Mouse (Mus musculus): ENCODE data around the gene Cmklr1. TPM values are rescaled to one million over a fixed set of nuclear protein-coding genes. Genes with fewer than 3 reads are reported as not detected.

The Cmklr1 gene
- polyA plus RNA-seq, 1 experiment from 2014 or later, result 4.2 TPM

GRCm38 (mm10) chr5:113633037-113633714, 17.1 kb downstream of the Cmklr1 start:
- Histone ChIP-seq H3K36me3 (ENCODE audit: control insufficient read depth, insufficient read depth, low read length) (no peaks in the 10 kb centered on the region), H3K27ac (ENCODE audit: low read length) (no peak overlapping the region), H3K27me3 (ENCODE audit: control insufficient read depth, insufficient read depth, low read length) (no peaks in the 10 kb centered on the region), H3K9ac (ENCODE audit: low read length) (no peak overlapping the region), H3K9me3 (replicated peaks; ENCODE audit: control insufficient read depth, low read length) (no peaks in the 10 kb centered on the region), H3K4me1 (ENCODE audit: control insufficient read depth, insufficient read depth, low read length) (peaks cover 11% of the 10 kb centered on the region), H3K4me2 (ENCODE audit: low read depth, low read length) (no peak overlapping the region), H3K4me3 (replicated peaks; ENCODE audit: low read length) (no peak overlapping the region)
- ATAC-seq (ENCODE audit: insufficient read depth, low FRiP score), result no peak
- 23% methylated on average over 9 of the region's 9 CpGs for WGBS

GRCm38 (mm10) chr5:113630116-113630515, 20.1 kb downstream of the Cmklr1 start:
- no peaks in the 10 kb centered on the region for H3K36me3 ChIP-seq (ENCODE audit: control insufficient read depth, insufficient read depth, low read length)
- H3K27me3 ChIP-seq (ENCODE audit: control insufficient read depth, insufficient read depth, low read length), result no peaks in the 10 kb centered on the region
- no peaks in the 10 kb centered on the region for H3K9me3 ChIP-seq (replicated peaks; ENCODE audit: control insufficient read depth, low read length)
- no peak overlapping the region for H3K27ac ChIP-seq (ENCODE audit: low read length)
- H3K4me2 ChIP-seq (ENCODE audit: low read depth, low read length), result no peak overlapping the region
- peaks cover 20% of the 10 kb centered on the region for H3K4me1 ChIP-seq (ENCODE audit: control insufficient read depth, insufficient read depth, low read length)
- no peak overlapping the region for H3K4me3 ChIP-seq (replicated peaks; ENCODE audit: low read length)
- WGBS, result 58% methylated on average over 10 of the region's 10 CpGs
- no peak for ATAC-seq (ENCODE audit: insufficient read depth, low FRiP score)
- H3K9ac ChIP-seq (ENCODE audit: low read length), result no peak overlapping the region

- H3K4me2 ChIP-seq (ENCODE audit: low read depth, low read length), result no peak overlapping the region
- H3K4me3 ChIP-seq (replicated peaks; ENCODE audit: low read length), result no peak overlapping the region
- no peaks in the 10 kb centered on the region for H3K36me3 ChIP-seq (ENCODE audit: control insufficient read depth, insufficient read depth, low read length)
- H3K27me3 ChIP-seq (ENCODE audit: control insufficient read depth, insufficient read depth, low read length), result no peaks in the 10 kb centered on the region
- ATAC-seq (ENCODE audit: insufficient read depth, low FRiP score), result no peak
- no peak overlapping the region for H3K27ac ChIP-seq (ENCODE audit: low read length)
- 75% methylated on average over 3 of the region's 3 CpGs for WGBS
- no peaks in the 10 kb centered on the region for H3K9me3 ChIP-seq (replicated peaks; ENCODE audit: control insufficient read depth, low read length)
- no peak overlapping the region for H3K9ac ChIP-seq (ENCODE audit: low read length)
- peaks cover 20% of the 10 kb centered on the region for H3K4me1 ChIP-seq (ENCODE audit: control insufficient read depth, insufficient read depth, low read length)
These were observed 21.0 kb downstream of the Cmklr1 start for GRCm38 (mm10) chr5:113629248-113629647.

GRCm38 (mm10) chr5:113627820-113628437, 22.3 kb downstream of the Cmklr1 start:
- peaks cover 18% of the 10 kb centered on the region for H3K4me1 ChIP-seq (ENCODE audit: control insufficient read depth, insufficient read depth, low read length)
- no peak overlapping the region for H3K4me2 ChIP-seq (ENCODE audit: low read depth, low read length)
- H3K9ac ChIP-seq (ENCODE audit: low read length), result 0 out of 2 replicates have a peak overlapping the region, but pooled peaks have one; percentile 34
- H3K27ac ChIP-seq (ENCODE audit: low read length), result peak overlapping the region; percentile 17; the same call in 1 of the 2 replicates
- 25% methylated on average over 11 of the region's 11 CpGs for WGBS
- no peaks in the 10 kb centered on the region for H3K36me3 ChIP-seq (ENCODE audit: control insufficient read depth, insufficient read depth, low read length)
- ATAC-seq (ENCODE audit: insufficient read depth, low FRiP score), result peak; percentile 74
- no peak overlapping the region for H3K4me3 ChIP-seq (replicated peaks; ENCODE audit: low read length)
- no peaks in the 10 kb centered on the region for H3K9me3 ChIP-seq (replicated peaks; ENCODE audit: control insufficient read depth, low read length)
- no peaks in the 10 kb centered on the region for H3K27me3 ChIP-seq (ENCODE audit: control insufficient read depth, insufficient read depth, low read length)

GRCm38 (mm10) chr5:113626991-113627390, 23.2 kb downstream of the Cmklr1 start:
- 76% methylated on average over 5 of the region's 5 CpGs for WGBS
- H3K27ac ChIP-seq (ENCODE audit: low read length), result no peak overlapping the region
- no peaks in the 10 kb centered on the region for H3K36me3 ChIP-seq (ENCODE audit: control insufficient read depth, insufficient read depth, low read length)
- H3K4me3 ChIP-seq (replicated peaks; ENCODE audit: low read length), result no peak overlapping the region
- peaks cover 15% of the 10 kb centered on the region for H3K4me1 ChIP-seq (ENCODE audit: control insufficient read depth, insufficient read depth, low read length)
- H3K27me3 ChIP-seq (ENCODE audit: control insufficient read depth, insufficient read depth, low read length), result no peaks in the 10 kb centered on the region
- no peaks in the 10 kb centered on the region for H3K9me3 ChIP-seq (replicated peaks; ENCODE audit: control insufficient read depth, low read length)
- no peak overlapping the region for H3K9ac ChIP-seq (ENCODE audit: low read length)
- no peak for ATAC-seq (ENCODE audit: insufficient read depth, low FRiP score)
- H3K4me2 ChIP-seq (ENCODE audit: low read depth, low read length), result no peak overlapping the region

- H3K36me3 ChIP-seq (ENCODE audit: control insufficient read depth, insufficient read depth, low read length), result no peaks in the 10 kb centered on the region
- H3K4me2 ChIP-seq (ENCODE audit: low read depth, low read length), result no peak overlapping the region
- ATAC-seq (ENCODE audit: insufficient read depth, low FRiP score), result no peak
- H3K27me3 ChIP-seq (ENCODE audit: control insufficient read depth, insufficient read depth, low read length), result no peaks in the 10 kb centered on the region
- H3K9me3 ChIP-seq (replicated peaks; ENCODE audit: control insufficient read depth, low read length), result no peaks in the 10 kb centered on the region
- H3K9ac ChIP-seq (ENCODE audit: low read length), result no peak overlapping the region
- no peak overlapping the region for H3K27ac ChIP-seq (ENCODE audit: low read length)
- peaks cover 15% of the 10 kb centered on the region for H3K4me1 ChIP-seq (ENCODE audit: control insufficient read depth, insufficient read depth, low read length)
- WGBS, result 63% methylated on average over 8 of the region's 8 CpGs
- no peak overlapping the region for H3K4me3 ChIP-seq (replicated peaks; ENCODE audit: low read length)
These were observed 23.9 kb downstream of the Cmklr1 start for GRCm38 (mm10) chr5:113626352-113626751.

GRCm38 (mm10) chr5:113625068-113625467, 25.2 kb downstream of the Cmklr1 start:
- H3K4me2 ChIP-seq (ENCODE audit: low read depth, low read length), result no peak overlapping the region
- WGBS, result 68% methylated on average over 4 of the region's 4 CpGs
- peaks cover 15% of the 10 kb centered on the region for H3K4me1 ChIP-seq (ENCODE audit: control insufficient read depth, insufficient read depth, low read length)
- H3K27ac ChIP-seq (ENCODE audit: low read length), result no peak overlapping the region
- ATAC-seq (ENCODE audit: insufficient read depth, low FRiP score), result no peak
- H3K9me3 ChIP-seq (replicated peaks; ENCODE audit: control insufficient read depth, low read length), result no peaks in the 10 kb centered on the region
- H3K9ac ChIP-seq (ENCODE audit: low read length), result no peak overlapping the region
- no peaks in the 10 kb centered on the region for H3K27me3 ChIP-seq (ENCODE audit: control insufficient read depth, insufficient read depth, low read length)
- H3K36me3 ChIP-seq (ENCODE audit: control insufficient read depth, insufficient read depth, low read length), result no peaks in the 10 kb centered on the region
- no peak overlapping the region for H3K4me3 ChIP-seq (replicated peaks; ENCODE audit: low read length)

GRCm38 (mm10) chr5:113623052-113623451, 27.2 kb downstream of the Cmklr1 start:
- Histone ChIP-seq H3K4me3 (replicated peaks; ENCODE audit: low read length) (no peak overlapping the region), H3K9ac (ENCODE audit: low read length) (no peak overlapping the region), H3K9me3 (replicated peaks; ENCODE audit: control insufficient read depth, low read length) (no peaks in the 10 kb centered on the region), H3K4me1 (ENCODE audit: control insufficient read depth, insufficient read depth, low read length) (peaks cover 7% of the 10 kb centered on the region), H3K27ac (ENCODE audit: low read length) (no peak overlapping the region), H3K36me3 (ENCODE audit: control insufficient read depth, insufficient read depth, low read length) (no peaks in the 10 kb centered on the region), H3K4me2 (ENCODE audit: low read depth, low read length) (no peak overlapping the region), H3K27me3 (ENCODE audit: control insufficient read depth, insufficient read depth, low read length) (no peaks in the 10 kb centered on the region)
- no peak for ATAC-seq (ENCODE audit: insufficient read depth, low FRiP score)
- 33% methylated on average over 2 of the region's 2 CpGs for WGBS

GRCm38 (mm10) chr5:113620999-113621398, 29.2 kb downstream of the Cmklr1 start:
- no peaks in the 10 kb centered on the region for H3K36me3 ChIP-seq (ENCODE audit: control insufficient read depth, insufficient read depth, low read length)
- no peaks in the 10 kb centered on the region for H3K4me1 ChIP-seq (ENCODE audit: control insufficient read depth, insufficient read depth, low read length)
- no peak overlapping the region for H3K9ac ChIP-seq (ENCODE audit: low read length)
- no peak overlapping the region for H3K27ac ChIP-seq (ENCODE audit: low read length)
- no peak overlapping the region for H3K4me2 ChIP-seq (ENCODE audit: low read depth, low read length)
- no peaks in the 10 kb centered on the region for H3K9me3 ChIP-seq (replicated peaks; ENCODE audit: control insufficient read depth, low read length)
- 57% methylated on average over 7 of the region's 7 CpGs for WGBS
- no peaks in the 10 kb centered on the region for H3K27me3 ChIP-seq (ENCODE audit: control insufficient read depth, insufficient read depth, low read length)
- ATAC-seq (ENCODE audit: insufficient read depth, low FRiP score), result no peak
- H3K4me3 ChIP-seq (replicated peaks; ENCODE audit: low read length), result no peak overlapping the region
